ENCODE assay signal across 18 mouse cellular contexts in genomic region chr14:101514557-101514971, GRCm38 (mm10).
DNase-seq lines count a peak whose midpoint lies in the region; ATAC-seq and TF ChIP-seq lines count a peak whose summit lies in the region.
"Had no signal": no experiment of that assay in that cellular context is flagged by ENCODE, and none has a peak within 500 bp of the region (broad histone marks: within the 10 kb centered on the region; RNA-seq: fewer than 3 reads in every experiment).

No protein-coding gene starts in this region.

- H3K9me3 ChIP-seq in hindbrain, embryonic 12.5 days (replicated peaks), result no peaks in the 10 kb centered on the region
- no peaks in the 10 kb centered on the region for H3K9me3 ChIP-seq in neural tube, embryonic 12.5 days
- H3K9me3 ChIP-seq: heart, embryonic 13.5 days; limb, embryonic 13.5 days; liver, embryonic 13.5 days had no signal

- no peak overlapping the region for H3K4me2 ChIP-seq in hindbrain, embryonic 12.5 days (replicated peaks)
- no peak overlapping the region for H3K4me2 ChIP-seq in neural tube, embryonic 12.5 days (replicated peaks)
- H3K4me2 ChIP-seq: heart, embryonic 13.5 days; limb, embryonic 13.5 days; liver, embryonic 13.5 days; lung, embryonic 14.5 days had no signal

- intact Hi-C loops in left cerebral cortex, postnatal 4 days (cut with DNase I), result no loop called here
- intact Hi-C loops in left cerebral cortex, postnatal 10 days (cut with DNase I), result loop anchor here (5.0 kb wide), 1 partner anchor 138 kb away; the partner anchor contains the start of gene Uchl3

- H3K36me3 ChIP-seq in hindbrain, embryonic 12.5 days, result no peaks in the 10 kb centered on the region
- H3K36me3 ChIP-seq in neural tube, embryonic 12.5 days, result no peaks in the 10 kb centered on the region
- H3K36me3 ChIP-seq in thymus, adult 2 months (ENCODE audit: control insufficient read depth, insufficient read depth, low read length), result no peaks in the 10 kb centered on the region
- H3K36me3 ChIP-seq: heart, embryonic 13.5 days; limb, embryonic 13.5 days; liver, embryonic 13.5 days had no signal

- no peak overlapping the region for H3K4me3 ChIP-seq in hindbrain, embryonic 12.5 days
- H3K4me3 ChIP-seq in neural tube, embryonic 12.5 days, result no peak overlapping the region
- no peak overlapping the region for H3K4me3 ChIP-seq in thymus, adult 2 months (ENCODE audit: control insufficient read depth, insufficient read depth, low read length)
- H3K4me3 ChIP-seq: heart, embryonic 13.5 days; limb, embryonic 13.5 days; liver, embryonic 13.5 days had no signal

- peak; percentile 55; the same call in 1 of the 2 replicates for ATAC-seq in hindbrain, embryonic 12.5 days (ENCODE audit: low FRiP score)
- peak; percentile 77 for ATAC-seq in neural tube, embryonic 12.5 days (ENCODE audit: low FRiP score, low read depth)
- ATAC-seq: forebrain, postnatal 0 days had no signal

- DNase-seq in left cerebral cortex, postnatal 4 days, result peak; percentile 26
- DNase-seq in left cerebral cortex, postnatal 10 days (ENCODE audit: extremely low spot score in 1 of 2, low spot score in 2 of 2), result no peak
- DNase-seq in embryo, embryonic 10.5 days (ENCODE audit: low spot score), result peak; percentile 46
- DNase-seq in layer of hippocampus, postnatal 25 days (ENCODE audit: extremely low spot score in 1 of 2, low spot score in 1 of 2), result no peak
- no peak for DNase-seq in thymus, adult 2 months
- DNase-seq: cerebellum, adult 8-10 months; forebrain, postnatal 0 days; kidney, adult 8-10 months; kidney, postnatal 36 days; layer of hippocampus, adult 9-11 months; liver, embryonic 13.5 days; lung, embryonic 14.5 days; lung, postnatal 36 days; right cerebral cortex, postnatal 4 days had no signal

- TF ChIP-seq POLR2A in thymus, adult 2 months (IDR thresholded peaks at IDR 0.05; ENCODE audit: control insufficient read depth, extremely low read depth, insufficient read depth, low read length, poor library complexity), result no peak

- no peak overlapping the region for H3K9ac ChIP-seq in hindbrain, embryonic 12.5 days
- no peak overlapping the region for H3K9ac ChIP-seq in neural tube, embryonic 12.5 days
- H3K9ac ChIP-seq: forebrain, postnatal 0 days; heart, embryonic 13.5 days; limb, embryonic 13.5 days; liver, embryonic 13.5 days; lung, embryonic 14.5 days had no signal

- TF ChIP-seq CTCF in thymus, adult 2 months (IDR thresholded peaks at IDR 0.05; ENCODE audit: borderline replicate concordance, control insufficient read depth, extremely low read depth, insufficient read depth, low read length, poor library complexity), result no peak

- 0 out of 2 replicates have a peak, but pooled peaks cover 6% of the 10 kb centered on the region for H3K4me1 ChIP-seq in hindbrain, embryonic 12.5 days
- peaks cover 7% of the 10 kb centered on the region for H3K4me1 ChIP-seq in neural tube, embryonic 12.5 days
- no peaks in the 10 kb centered on the region for H3K4me1 ChIP-seq in thymus, adult 2 months (replicated peaks; ENCODE audit: control insufficient read depth, insufficient read depth, low read length)
- H3K4me1 ChIP-seq: liver, embryonic 13.5 days had no signal

- H3K27me3 ChIP-seq in hindbrain, embryonic 12.5 days, result no peaks in the 10 kb centered on the region
- H3K27me3 ChIP-seq in neural tube, embryonic 12.5 days (replicated peaks), result no peaks in the 10 kb centered on the region
- H3K27me3 ChIP-seq in thymus, adult 2 months (ENCODE audit: control insufficient read depth, insufficient read depth, low read length), result no peaks in the 10 kb centered on the region
- H3K27me3 ChIP-seq: heart, embryonic 13.5 days; limb, embryonic 13.5 days; liver, embryonic 13.5 days had no signal

- H3K27ac ChIP-seq in hindbrain, embryonic 12.5 days, result no peak overlapping the region
- no peak overlapping the region for H3K27ac ChIP-seq in neural tube, embryonic 12.5 days
- H3K27ac ChIP-seq in thymus, adult 2 months (ENCODE audit: control insufficient read depth, insufficient read depth, low read length), result no peak overlapping the region
- H3K27ac ChIP-seq: heart, embryonic 13.5 days; limb, embryonic 13.5 days; liver, embryonic 13.5 days had no signal

- 40% methylated on average over 5 of the region's 5 CpGs for WGBS in hindbrain, embryonic 12.5 days
- WGBS in neural tube, embryonic 12.5 days, result 27% methylated on average over 5 of the region's 5 CpGs
- WGBS in thymus, adult 2 months, result 92% methylated on average over 5 of the region's 5 CpGs

Comparison
In these comparisons a context has a peak if more than half of its experiments do, and no peak if none do; other contexts are left out.
1. DNase-seq: peak in left cerebral cortex, postnatal 4 days (single experiment) and embryo, embryonic 10.5 days (single experiment); none in left cerebral cortex, postnatal 10 days (0 of 2), layer of hippocampus, postnatal 25 days (0 of 2) and thymus, adult 2 months (single experiment).